18 mouse cellular contexts compared by ENCODE assay signal in the genomic region with DNA sequence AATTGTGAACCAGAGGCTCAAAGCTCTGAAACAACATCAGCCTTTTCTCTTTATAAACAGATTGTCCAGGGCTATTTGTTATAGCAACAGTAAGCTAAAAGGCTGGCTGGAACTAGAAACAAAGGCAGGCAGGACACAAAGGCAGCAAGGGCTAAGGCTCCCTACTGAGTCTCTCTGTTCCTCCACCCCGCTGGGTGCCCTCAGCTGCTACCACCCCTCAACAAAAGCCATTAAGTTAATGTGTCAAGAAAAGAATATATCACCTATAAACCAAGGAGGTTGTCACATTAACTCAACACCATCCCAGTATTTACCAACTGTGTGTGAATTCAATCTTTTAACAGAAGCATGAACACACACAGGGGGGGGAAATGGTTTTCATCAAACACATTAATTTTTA.
"Had no signal": no experiment of that assay in that cellular context is flagged by ENCODE, and none has a peak within 500 bp of the region (broad histone marks: within the 10 kb centered on the region; RNA-seq: fewer than 3 reads in every experiment).

No protein-coding gene starts in this region.

- H3K9ac ChIP-seq: lung, embryonic 14.5 days; midbrain, embryonic 12.5 days; neural tube, embryonic 13.5 days; neural tube, embryonic 15.5 days had no signal

- H3K27me3 ChIP-seq: midbrain, embryonic 12.5 days; neural tube, embryonic 13.5 days; neural tube, embryonic 15.5 days had no signal

- H3K27ac ChIP-seq: midbrain, embryonic 12.5 days; neural tube, embryonic 13.5 days; neural tube, embryonic 15.5 days had no signal

- H3K4me3 ChIP-seq: midbrain, embryonic 12.5 days; myocyte; neural tube, embryonic 13.5 days; neural tube, embryonic 15.5 days had no signal

- H3K36me3 ChIP-seq: midbrain, embryonic 12.5 days; neural tube, embryonic 13.5 days; neural tube, embryonic 15.5 days had no signal

- ATAC-seq: midbrain, embryonic 16.5 days had no signal

- H3K9me3 ChIP-seq: midbrain, embryonic 12.5 days; neural tube, embryonic 13.5 days; neural tube, embryonic 15.5 days had no signal

- H3K4me2 ChIP-seq: lung, embryonic 14.5 days; midbrain, embryonic 12.5 days; neural tube, embryonic 13.5 days; neural tube, embryonic 15.5 days had no signal

- DNase-seq: lung, adult 18-20 months; lung, embryonic 14.5 days; lung, postnatal 10 days; lung, postnatal 4 days; midbrain, embryonic 14.5 days; retina, postnatal 1 day; right cerebral cortex, adult 18-20 months; right cerebral cortex, postnatal 25 days; right cerebral cortex, postnatal 4 days; spleen, adult 18-20 months; thymus, adult 18-20 months; thymus, postnatal 14 days; thymus, postnatal 36 days had no signal
